Mouse (Mus musculus) olfactory bulb, adult 2 months (tissue): ENCODE measurements around the gene Wipf2. TPM values are rescaled to one million over a fixed set of nuclear protein-coding genes. Genes with fewer than 3 reads are reported as not detected.

Experiments used
- H3K27ac ChIP-seq: fragments of 200-500 bp; 2 replicates; pipeline ENCODE4 v1.5.1; 2012; ENCODE audit warnings: low read depth, low read length; ENCODE audit not compliant: insufficient read depth
- H3K4me1 ChIP-seq: fragments of 200-500 bp; 2 replicates; pipeline ENCODE4 v1.6.1; 2012; ENCODE audit warnings: low read length; ENCODE audit not compliant: control insufficient read depth, insufficient read depth
- H3K4me3 ChIP-seq: fragments of 200-500 bp; 2 replicates; pipeline ENCODE4 v1.5.1; 2012; ENCODE audit warnings: mild to moderate bottlenecking, low read depth, low read length, moderate library complexity; ENCODE audit not compliant: insufficient read depth
- CTCF ChIP-seq: fragments of 200-500 bp; IDR thresholded peaks from 2 replicates; pipeline ENCODE4 v1.5.1; 2012; ENCODE audit warnings: low read depth, mild to moderate bottlenecking, low read length, moderate library complexity; ENCODE audit not compliant: insufficient read depth
- POLR2A ChIP-seq: fragments of 200-500 bp; IDR thresholded peaks from 2 replicates; pipeline ENCODE4 v1.6.1; 2012; ENCODE audit warnings: mild to moderate bottlenecking, low read depth, low read length, moderate library complexity; ENCODE audit not compliant: insufficient read depth
- WGBS: fragments of 180-500 bp; shearing (Covaris S2); methylation state at CpG from one replicate; pipeline ENCODE4 v1.1.7; 2018; 5-methylcytosine and 5-hydroxymethylcytosine counted together
- polyA plus RNA-seq: library from polyadenylated mRNA; stranded (reverse); fragments of >200 nt; gene quantifications from 2 replicates; pipeline ENCODE4 v1.2.4, GENCODE M21; 2012; ENCODE audit warnings: low replicate concordance; ENCODE audit not compliant: missing spikeins, insufficient read depth, insufficient read length

The Wipf2 gene
- polyA plus RNA-seq, 1 experiment: not detected

GRCm38 (mm10) chr11:98942923-98943641 is 79.6 kb downstream of the Wipf2 start:
- Histone ChIP-seq H3K27ac (no peak overlapping the region), H3K4me1 (peaks cover 80% of the 10 kb centered on the region), H3K4me3 (no peak overlapping the region)
- TF ChIP-seq CTCF: no peak
- TF ChIP-seq POLR2A: no peak
- WGBS: 45% methylated on average over 8 of the region's 8 CpGs

- H3K4me3 ChIP-seq: no peak overlapping the region
- WGBS: 55% methylated on average over 14 of the region's 14 CpGs
- H3K27ac ChIP-seq: no peak overlapping the region
- TF ChIP-seq CTCF (no peak), POLR2A (no peak)
- H3K4me1 ChIP-seq: peaks cover 72% of the 10 kb centered on the region
These were observed 80.5 kb downstream of the Wipf2 start for GRCm38 (mm10) chr11:98943741-98944461.

GRCm38 (mm10) chr11:98944897-98945604 is 81.6 kb downstream of the Wipf2 start:
- Histone ChIP-seq H3K27ac (no peak overlapping the region), H3K4me1 (peaks cover 70% of the 10 kb centered on the region), H3K4me3 (no peak overlapping the region)
- WGBS: 62% methylated on average over 11 of the region's 11 CpGs
- no peak for TF ChIP-seq POLR2A
- TF ChIP-seq CTCF: no peak

- no peak for TF ChIP-seq POLR2A
- no peak for TF ChIP-seq CTCF
- Histone ChIP-seq H3K4me3 (no peak overlapping the region), H3K4me1 (peaks cover 70% of the 10 kb centered on the region), H3K27ac (no peak overlapping the region)
- 58% methylated on average over 3 of the region's 3 CpGs for WGBS
These were observed 82.2 kb downstream of the Wipf2 start for GRCm38 (mm10) chr11:98945605-98945977.

GRCm38 (mm10) chr11:98947969-98948569 is 84.6 kb downstream of the Wipf2 start:
- H3K4me3 ChIP-seq: no peak overlapping the region
- H3K4me1 ChIP-seq: peaks cover 60% of the 10 kb centered on the region
- no peak overlapping the region for H3K27ac ChIP-seq
- WGBS: 86% methylated on average over 18 of the region's 18 CpGs
- no peak for TF ChIP-seq CTCF
- TF ChIP-seq POLR2A: no peak

- Histone ChIP-seq H3K4me1 (peaks cover 57% of the 10 kb centered on the region), H3K4me3 (no peak overlapping the region), H3K27ac (no peak overlapping the region)
- TF ChIP-seq POLR2A (no peak), CTCF (no peak)
- 74% methylated on average over 12 of the region's 12 CpGs for WGBS
These were observed 86.0 kb downstream of the Wipf2 start for GRCm38 (mm10) chr11:98949242-98949957.

- 75% methylated on average over 7 of the region's 7 CpGs for WGBS
- no peak overlapping the region for H3K27ac ChIP-seq
- peaks cover 58% of the 10 kb centered on the region for H3K4me1 ChIP-seq
- no peak overlapping the region for H3K4me3 ChIP-seq
- TF ChIP-seq POLR2A: no peak
- TF ChIP-seq CTCF: no peak
These were observed 86.6 kb downstream of the Wipf2 start for GRCm38 (mm10) chr11:98949958-98950460.

GRCm38 (mm10) chr11:98950484-98950883 is 87.0 kb downstream of the Wipf2 start:
- TF ChIP-seq CTCF: no peak
- no peak for TF ChIP-seq POLR2A
- WGBS: 77% methylated on average over 9 of the region's 9 CpGs
- Histone ChIP-seq H3K4me1 (peaks cover 59% of the 10 kb centered on the region), H3K4me3 (no peak overlapping the region), H3K27ac (no peak overlapping the region)
